ENCODE assay signal across 14 mouse cellular contexts in genomic region chr7:144589508-144589907, GRCm38 (mm10). TPM values are rescaled to one million over a fixed set of nuclear protein-coding genes. Genes with fewer than 3 reads are reported as not detected.
A peak's percentile ranks its signal among the peaks of the same experiment; 100 is the strongest.
DNase-seq lines count a peak whose midpoint lies in the region; ATAC-seq and TF ChIP-seq lines count a peak whose summit lies in the region.
"Had no signal": no experiment of that assay in that cellular context is flagged by ENCODE, and none has a peak within 500 bp of the region (broad histone marks: within the 10 kb centered on the region; RNA-seq: fewer than 3 reads in every experiment).

No protein-coding gene starts in this region.

- H3K9me3 ChIP-seq in hindbrain, embryonic 15.5 days: no peaks in the 10 kb centered on the region
- H3K9me3 ChIP-seq: heart, embryonic 13.5 days; liver, embryonic 13.5 days had no signal

- 0 out of 2 replicates have a peak, but pooled peaks have one; percentile 2 for TF ChIP-seq CTCF in kidney, adult 2 months (conservative IDR thresholded peaks at IDR 0.05; ENCODE audit: insufficient read depth, insufficient read length, low read depth, low read length)

- H3K4me1 ChIP-seq in kidney, adult 2 months (ENCODE audit: control insufficient read depth, insufficient read depth, low read length): no peaks in the 10 kb centered on the region
- H3K4me1 ChIP-seq in hindbrain, embryonic 15.5 days (replicated peaks): no peaks in the 10 kb centered on the region
- H3K4me1 ChIP-seq: heart, embryonic 13.5 days; liver, embryonic 13.5 days had no signal

- no peak overlapping the region for H3K27ac ChIP-seq in kidney, adult 2 months (ENCODE audit: insufficient read depth, low read depth, low read length)
- H3K27ac ChIP-seq in hindbrain, embryonic 15.5 days (replicated peaks): no peak overlapping the region
- H3K27ac ChIP-seq: gastrocnemius, adult 2 months; heart, embryonic 13.5 days; liver, embryonic 13.5 days; macrophage had no signal

- H3K4me3 ChIP-seq in kidney, adult 2 months (ENCODE audit: insufficient read depth, low read depth, low read length): no peak overlapping the region
- H3K4me3 ChIP-seq in hindbrain, embryonic 15.5 days: no peak overlapping the region
- H3K4me3 ChIP-seq: gastrocnemius, adult 2 months; heart, embryonic 13.5 days; liver, embryonic 13.5 days had no signal

- H3K9ac ChIP-seq in hindbrain, embryonic 15.5 days: no peak overlapping the region
- H3K9ac ChIP-seq: heart, embryonic 13.5 days; liver, embryonic 13.5 days had no signal

- H3K36me3 ChIP-seq in kidney, adult 2 months (ENCODE audit: control insufficient read depth, insufficient read depth, low read length): no peaks in the 10 kb centered on the region
- H3K36me3 ChIP-seq in hindbrain, embryonic 15.5 days: no peaks in the 10 kb centered on the region
- H3K36me3 ChIP-seq: liver, embryonic 13.5 days had no signal

- H3K4me2 ChIP-seq in hindbrain, embryonic 15.5 days: no peak overlapping the region
- H3K4me2 ChIP-seq: heart, embryonic 13.5 days; liver, embryonic 13.5 days had no signal

- no peaks in the 10 kb centered on the region for H3K27me3 ChIP-seq in kidney, adult 2 months (replicated peaks; ENCODE audit: control insufficient read depth, insufficient read depth, low read length)
- H3K27me3 ChIP-seq in hindbrain, embryonic 15.5 days: 0 out of 2 replicates have a peak, but pooled peaks cover 4% of the 10 kb centered on the region

- no peak for TF ChIP-seq POLR2A in kidney, adult 2 months (IDR thresholded peaks at IDR 0.05; ENCODE audit: low read depth, low read length)

- ATAC-seq in hindbrain, embryonic 15.5 days (ENCODE audit: low FRiP score, low read depth): 0 out of 2 replicates have a peak, but pooled peaks have one; percentile 58

- DNase-seq in kidney, adult 2 months: no peak
- no peak for DNase-seq in kidney, postnatal 14 days
- peak; percentile 18 for DNase-seq in 416B (ENCODE audit: low read depth)
- DNase-seq in NIH3T3 (ENCODE audit: low read depth): peak; percentile 28
- DNase-seq in urinary bladder, adult 2 months (ENCODE audit: low spot score): no peak
- no peak for DNase-seq in urinary bladder, adult 18-20 months (ENCODE audit: low spot score in 2 of 2)
- DNase-seq: cerebellum, adult 9-10 months; gastrocnemius, adult 2 months; kidney, adult 11 months; liver, embryonic 13.5 days; thymus, postnatal 36 days had no signal

- WGBS in kidney, adult 2 months: 88% methylated on average over 3 of the region's 3 CpGs
- 81% methylated on average over 3 of the region's 3 CpGs for WGBS in hindbrain, embryonic 15.5 days

RNA-seq across cellular contexts. Expression of gene Fadd, which starts 7.2 kb away (rescaled TPM):
- 15.2 and 16.0 TPM in 2 replicates for polyA plus RNA-seq in kidney, adult 2 months (2012; rRNA removed)
- polyA plus RNA-seq in hindbrain, embryonic 15.5 days (2015; fragmentation: Nextera tagmentation; extraction: Ambion mirVana): 5.2 and 5.7 TPM in 2 replicates
- polyA plus RNA-seq in urinary bladder, adult 2 months (2012; rRNA removed): 9.3 and 9.4 TPM in 2 replicates

RNA-seq across cellular contexts. Expression of gene Ppfia1, which starts 36.0 kb away (rescaled TPM):
- polyA plus RNA-seq in kidney, adult 2 months (2012; rRNA removed): 43.8 and 44.9 TPM in 2 replicates
- 23.1 and 24.4 TPM in 2 replicates for polyA plus RNA-seq in hindbrain, embryonic 15.5 days (2015; fragmentation: Nextera tagmentation; extraction: Ambion mirVana)
- polyA plus RNA-seq in urinary bladder, adult 2 months (2012; rRNA removed): 34.3 and 35.0 TPM in 2 replicates

Comparison
In these comparisons a context has a peak if more than half of its experiments do, and no peak if none do; other contexts are left out.
1. DNase-seq: peak in 416B (single experiment) and NIH3T3 (single experiment); none in kidney, adult 2 months (single experiment), kidney, postnatal 14 days (single experiment), urinary bladder, adult 2 months (single experiment) and urinary bladder, adult 18-20 months (0 of 2).